Mouse (Mus musculus): ENCODE measurements around the gene Grik5. TPM values are rescaled to one million over a fixed set of nuclear protein-coding genes. Genes with fewer than 3 reads are reported as not detected.

The Grik5 gene
- polyA plus RNA-seq (2015; fragmentation: Nextera tagmentation; extraction: Ambion mirVana), result 2.3 and 2.5 TPM in 2 replicates

DNA sequence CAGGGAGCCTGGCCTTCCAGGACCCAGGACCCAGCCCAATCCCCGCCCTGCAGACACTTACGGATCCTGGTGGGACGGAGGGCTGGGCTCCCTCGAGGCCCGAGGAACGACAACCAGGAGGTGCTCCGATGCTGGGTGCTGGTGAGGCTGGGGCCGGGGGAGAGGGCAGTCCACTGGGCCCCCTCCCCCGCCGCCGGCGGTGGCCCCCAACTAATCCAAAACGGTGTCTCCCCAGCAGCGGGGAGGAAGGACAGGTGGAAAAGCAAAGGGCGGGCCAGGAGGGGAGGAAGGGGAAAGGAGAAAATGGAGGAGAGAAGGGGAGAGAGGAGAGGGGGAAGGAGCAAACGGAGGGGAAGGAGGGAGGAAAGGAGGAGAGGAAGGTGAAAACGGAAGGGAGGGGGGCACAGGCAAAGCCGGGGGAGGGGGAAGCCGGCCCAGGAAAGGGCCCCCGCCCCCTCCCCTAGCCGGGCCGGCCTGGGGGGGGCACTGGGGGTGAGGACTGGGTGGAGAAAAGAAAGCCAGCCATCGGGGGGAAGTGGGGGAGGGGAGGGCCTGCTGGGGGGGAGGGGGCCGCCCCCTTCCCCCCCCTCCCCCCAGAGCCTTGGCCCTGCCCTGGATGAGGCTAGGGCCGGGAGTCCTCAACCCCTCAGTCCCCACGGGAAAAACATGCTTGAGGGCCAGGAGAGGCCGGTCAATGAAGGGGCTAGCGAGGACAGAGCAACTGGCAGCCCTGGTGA, at the start of gene Grik5, which contains the start of gene Zfp574:
Gene Grik5, minus strand, starts transcription at position 368 of the 737 bp plus-strand sequence.
Gene Zfp574, plus strand, starts transcription at position 589 of the 737 bp plus-strand sequence.

DNA sequence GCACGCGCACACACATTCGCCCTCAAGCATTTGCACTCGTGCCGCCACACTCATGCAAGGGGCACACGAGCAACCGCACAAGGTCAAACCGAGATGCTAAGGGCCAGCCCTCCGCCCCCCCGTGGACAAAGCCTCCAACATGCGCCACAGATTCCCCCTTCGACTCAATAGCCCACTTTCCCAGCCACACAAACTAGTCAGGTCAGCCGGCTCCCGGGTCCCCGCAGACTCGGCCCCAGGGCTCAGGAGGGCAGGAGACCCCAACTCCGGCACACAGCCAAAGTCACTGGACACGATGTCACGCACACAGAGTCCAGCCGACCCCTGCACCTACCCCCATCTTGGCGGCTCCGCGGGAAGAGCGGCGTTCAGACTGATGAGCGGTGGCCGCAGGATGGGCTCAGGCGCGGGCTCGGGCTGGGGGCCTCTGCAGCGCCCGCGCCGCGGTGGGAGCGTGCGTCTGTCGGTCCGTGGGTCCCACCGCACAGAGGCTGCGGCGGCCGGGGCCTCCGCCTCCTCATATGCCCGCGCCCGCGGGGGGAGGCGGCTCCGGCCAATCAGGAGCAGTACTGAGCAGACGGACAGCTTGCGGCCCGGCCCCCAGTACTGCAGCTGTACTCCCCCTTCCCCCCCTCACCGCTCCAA, 66.6 kb downstream of the Grik5 start, which contains the start of gene Atp1a3:
Gene Atp1a3, minus strand, starts transcription at position 538 of the 645 bp plus-strand sequence.

GRCm38 (mm10) chr7:24971972-24972893, 99.9 kb downstream of the Grik5 start, which contains the start of gene Rabac1:
TSS of gene Rabac1 (minus strand) at chr7:24972754.

Small RNAs within 50 kb of the gene (microRNA-seq; reads per million reads assigned to microRNA genes)
- gene Mir6537 (not detected), gene Mir7046 (not detected), gene Mir7047 (not detected)

Other genes with a start within 250 kb of the Grik5 start
- gene Gm9844, start 210.1 kb downstream of the Grik5 start, polyA plus RNA-seq (2015; fragmentation: Nextera tagmentation; extraction: Ambion mirVana), result 10.0 and 14.4 TPM in 2 replicates
- gene Lypd4, start 202.4 kb downstream of the Grik5 start, polyA plus RNA-seq (2015; fragmentation: Nextera tagmentation; extraction: Ambion mirVana), result not detected in 2 replicates
- gene Dmrtc2, start 202.3 kb downstream of the Grik5 start, polyA plus RNA-seq (2015; fragmentation: Nextera tagmentation; extraction: Ambion mirVana), result not detected in 2 replicates
- gene Rps19, start 188.0 kb downstream of the Grik5 start, polyA plus RNA-seq (2015; fragmentation: Nextera tagmentation; extraction: Ambion mirVana), result 1,704 and 2,076 TPM in 2 replicates
- gene Cd79a, start 175.0 kb downstream of the Grik5 start, polyA plus RNA-seq (2015; fragmentation: Nextera tagmentation; extraction: Ambion mirVana), result 0.23 and 0.60 TPM in 2 replicates
- 58.8 and 65.4 TPM in 2 replicates for gene Arhgef1, start 169.4 kb downstream of the Grik5 start, polyA plus RNA-seq (2015; fragmentation: Nextera tagmentation; extraction: Ambion mirVana)
- gene Gm4881, start 127.9 kb downstream of the Grik5 start, polyA plus RNA-seq (2015; fragmentation: Nextera tagmentation; extraction: Ambion mirVana), result not detected in 2 replicates
- gene Rabac1, start 99.6 kb downstream of the Grik5 start, polyA plus RNA-seq (2015; fragmentation: Nextera tagmentation; extraction: Ambion mirVana), result 315 and 376 TPM in 2 replicates
- gene Atp1a3, start 66.4 kb downstream of the Grik5 start, polyA plus RNA-seq (2015; fragmentation: Nextera tagmentation; extraction: Ambion mirVana), result 1.2 and 4.7 TPM in 2 replicates
- gene Zfp574, start 221 bp upstream of the Grik5 start, polyA plus RNA-seq (2015; fragmentation: Nextera tagmentation; extraction: Ambion mirVana), result 12.6 and 13.3 TPM in 2 replicates
- 0.53 and 0.61 TPM in 2 replicates for gene Pou2f2, start 107.4 kb upstream of the Grik5 start, polyA plus RNA-seq (2015; fragmentation: Nextera tagmentation; extraction: Ambion mirVana)
- gene Dedd2, start 148.3 kb upstream of the Grik5 start, polyA plus RNA-seq (2015; fragmentation: Nextera tagmentation; extraction: Ambion mirVana), result 4.9 and 6.8 TPM in 2 replicates
- gene Zfp526, start 149.1 kb upstream of the Grik5 start, polyA plus RNA-seq (2015; fragmentation: Nextera tagmentation; extraction: Ambion mirVana), result 2.0 and 2.2 TPM in 2 replicates
- 5.7 and 6.7 TPM in 2 replicates for gene Gsk3a, start 165.5 kb upstream of the Grik5 start, polyA plus RNA-seq (2015; fragmentation: Nextera tagmentation; extraction: Ambion mirVana)
- 6.8 and 8.8 TPM in 2 replicates for gene Erf, start 178.4 kb upstream of the Grik5 start, polyA plus RNA-seq (2015; fragmentation: Nextera tagmentation; extraction: Ambion mirVana)
- 15.5 and 17.7 TPM in 2 replicates for gene Cic, start 195.4 kb upstream of the Grik5 start, polyA plus RNA-seq (2015; fragmentation: Nextera tagmentation; extraction: Ambion mirVana)
- 75.9 and 76.1 TPM in 2 replicates for gene Pafah1b3, start 225.6 kb upstream of the Grik5 start, polyA plus RNA-seq (2015; fragmentation: Nextera tagmentation; extraction: Ambion mirVana)
- not detected in 2 replicates for gene Prr19, start 229.1 kb upstream of the Grik5 start, polyA plus RNA-seq (2015; fragmentation: Nextera tagmentation; extraction: Ambion mirVana)
- gene Tmem145, start 233.8 kb upstream of the Grik5 start, polyA plus RNA-seq (2015; fragmentation: Nextera tagmentation; extraction: Ambion mirVana), result 0.10 TPM in 1 of 2 replicates, not detected in the other
- gene Megf8, start 244.8 kb upstream of the Grik5 start, polyA plus RNA-seq (2015; fragmentation: Nextera tagmentation; extraction: Ambion mirVana), result 5.2 TPM in 2 replicates